Mouse (Mus musculus): ENCODE measurements around the gene Prr23a2. TPM values are rescaled to one million over a fixed set of nuclear protein-coding genes. Genes with fewer than 3 reads are reported as not detected.

Prr23a2 gene
- polyA plus RNA-seq, 1 experiment from 2014 or later, result not detected

DNA sequence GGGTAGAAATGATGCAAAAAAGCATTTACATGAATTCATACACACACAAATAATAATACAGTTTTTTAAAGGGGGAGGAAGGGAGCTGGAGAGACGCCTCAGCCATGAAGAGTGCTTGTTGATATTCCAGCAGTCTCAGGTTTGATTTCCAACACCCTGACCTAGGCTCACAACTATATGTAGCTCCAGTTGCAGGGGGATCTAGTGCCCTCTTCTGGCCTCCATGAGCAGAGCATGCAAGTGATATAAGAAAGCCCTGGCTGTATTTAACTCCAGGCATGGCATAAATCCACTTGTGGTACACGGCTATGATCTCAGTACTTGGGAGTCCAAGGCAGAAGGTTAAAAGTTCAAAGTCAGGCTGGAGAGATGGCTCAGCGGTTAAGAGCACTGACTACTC lies 7.2 kb downstream of the Prr23a2 start:
- no peaks in the 10 kb centered on the region for H3K36me3 ChIP-seq
- H3K4me2 ChIP-seq (replicated peaks), result no peak overlapping the region
- no peaks in the 10 kb centered on the region for H3K9me3 ChIP-seq (replicated peaks)
- peaks cover 9% of the 10 kb centered on the region; the same call in 1 of the 2 replicates for H3K27me3 ChIP-seq
- H3K4me1 ChIP-seq, result no peaks in the 10 kb centered on the region
- WGBS, result 77% methylated on average over 3 of the region's 3 CpGs
- H3K9ac ChIP-seq, result no peak overlapping the region
- no peak for ATAC-seq (ENCODE audit: low FRiP score)
- no peak overlapping the region for H3K27ac ChIP-seq
- no peak overlapping the region for H3K4me3 ChIP-seq

DNA sequence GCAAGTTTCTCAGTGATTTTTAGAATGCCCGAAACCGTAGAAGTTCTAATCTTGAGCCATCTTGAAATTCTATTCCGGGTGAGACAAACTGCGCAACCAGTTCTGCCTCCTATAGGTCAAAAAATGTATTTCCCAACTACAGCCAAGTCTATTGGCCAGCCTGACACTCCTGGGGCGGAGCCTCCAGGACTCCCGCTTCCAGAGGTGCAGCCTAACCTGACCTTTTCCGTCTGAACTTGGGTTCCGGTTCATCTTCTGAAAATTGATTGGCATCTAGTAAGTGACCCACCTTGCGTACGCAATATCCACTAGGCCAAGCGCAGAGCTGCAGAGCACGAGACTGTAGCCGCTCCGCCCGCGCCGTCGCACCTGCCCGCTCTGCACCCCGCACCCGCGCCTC lies 8.3 kb downstream of the Prr23a2 start, which contains the start of gene Prr23a3:
TSS of gene Prr23a3 (plus strand) at position 197 of the 400 bp plus-strand sequence.
- H3K9ac ChIP-seq, result no peak within 1 kb of the TSS
- ATAC-seq (ENCODE audit: low FRiP score), result no peak
- WGBS, result 50% methylated on average over 22 of the region's 22 CpGs
- no peak within 1 kb of the TSS for H3K27ac ChIP-seq
- no peaks in the 10 kb centered on the region for H3K36me3 ChIP-seq
- no peaks in the 10 kb centered on the region for H3K4me1 ChIP-seq
- H3K27me3 ChIP-seq, result peaks cover 9% of the 10 kb centered on the region; the same call in 1 of the 2 replicates
- peak within 1 kb of the TSS; percentile 9; the same call in 1 of the 2 replicates for H3K4me2 ChIP-seq (replicated peaks)
- no peaks in the 10 kb centered on the region for H3K9me3 ChIP-seq (replicated peaks)
- no peak within 1 kb of the TSS for H3K4me3 ChIP-seq

DNA sequence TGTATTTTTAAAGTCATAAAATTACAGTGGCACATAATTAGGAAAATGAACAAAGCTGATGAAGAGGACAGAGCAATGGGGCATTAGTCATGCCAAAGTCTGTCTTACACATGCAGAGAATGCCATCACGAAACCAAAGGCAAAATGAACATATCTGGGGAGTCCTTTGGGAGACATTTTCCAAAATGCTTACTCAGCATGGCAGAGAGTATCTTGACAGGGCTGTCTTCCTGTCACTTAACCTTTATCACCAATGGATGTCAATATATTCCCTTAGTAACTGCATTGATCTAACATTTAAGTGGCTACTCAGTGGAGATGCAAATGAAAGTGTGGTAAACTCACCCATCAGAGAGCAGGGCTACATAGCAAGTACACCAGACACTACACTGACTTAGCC lies 45.2 kb downstream of the Prr23a2 start:
- Histone ChIP-seq H3K9ac (no peak overlapping the region), H3K27me3 (no peaks in the 10 kb centered on the region), H3K27ac (no peak overlapping the region), H3K4me3 (no peak overlapping the region), H3K9me3 (replicated peaks) (peaks cover 12% of the 10 kb centered on the region), H3K4me1 (no peaks in the 10 kb centered on the region), H3K36me3 (no peaks in the 10 kb centered on the region), H3K4me2 (replicated peaks) (no peak overlapping the region)
- ATAC-seq (ENCODE audit: low FRiP score), result no peak
- 89% methylated on average over 1 of the region's 1 CpGs for WGBS

DNA sequence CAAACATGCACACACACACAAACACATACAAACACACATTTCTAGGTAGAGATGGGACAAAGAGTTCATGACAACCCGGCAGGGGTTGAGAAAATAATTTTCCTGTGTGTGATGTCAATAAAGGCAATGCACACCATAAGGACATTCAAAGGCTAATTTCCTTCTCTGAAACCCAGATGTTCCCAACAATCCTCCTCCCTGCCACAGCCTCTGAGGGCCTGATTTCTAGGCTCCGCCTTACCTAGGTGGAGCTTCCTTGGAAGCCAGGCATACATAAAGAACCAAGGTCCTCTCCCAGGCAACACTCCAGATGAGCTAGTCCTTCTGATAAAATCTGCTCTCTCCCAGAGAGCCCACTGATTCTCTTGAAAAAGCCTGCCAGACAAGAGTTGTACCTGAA lies 46.5 kb downstream of the Prr23a2 start, which contains the start of gene 7420426K07Rik:
TSS of gene 7420426K07Rik (plus strand) at position 301 of the 400 bp plus-strand sequence.
- no peaks in the 10 kb centered on the region for H3K27me3 ChIP-seq
- no peaks in the 10 kb centered on the region for H3K36me3 ChIP-seq
- no peaks in the 10 kb centered on the region for H3K4me1 ChIP-seq
- H3K4me3 ChIP-seq, result no peak within 1 kb of the TSS
- H3K27ac ChIP-seq, result no peak within 1 kb of the TSS
- no peak within 1 kb of the TSS for H3K9ac ChIP-seq
- no peak for ATAC-seq (ENCODE audit: low FRiP score)
- no peaks in the 10 kb centered on the region for H3K9me3 ChIP-seq (replicated peaks)
- 96% methylated on average over 2 of the region's 2 CpGs for WGBS
- H3K4me2 ChIP-seq (replicated peaks), result no peak within 1 kb of the TSS

Other genes with a start within 250 kb of the Prr23a2 start
- not detected in 2 replicates for gene Prr23a1, start 14.0 kb upstream of the Prr23a2 start, polyA plus RNA-seq (2016; fragmentation: Nextera tagmentation; extraction: Ambion mirVana)
- not detected in 2 replicates for gene Prr23a3, start 8.3 kb downstream of the Prr23a2 start, polyA plus RNA-seq (2016; fragmentation: Nextera tagmentation; extraction: Ambion mirVana)
- not detected in 2 replicates for gene 7420426K07Rik, start 46.6 kb downstream of the Prr23a2 start, polyA plus RNA-seq (2016; fragmentation: Nextera tagmentation; extraction: Ambion mirVana)
- gene Foxl2, start 98.8 kb downstream of the Prr23a2 start, polyA plus RNA-seq (2016; fragmentation: Nextera tagmentation; extraction: Ambion mirVana), result 1.6 and 2.0 TPM in 2 replicates
- 85.8 and 87.1 TPM in 2 replicates for gene Faim, start 129.9 kb downstream of the Prr23a2 start, polyA plus RNA-seq (2016; fragmentation: Nextera tagmentation; extraction: Ambion mirVana)
- gene Gm1123, start 179.2 kb downstream of the Prr23a2 start, polyA plus RNA-seq (2016; fragmentation: Nextera tagmentation; extraction: Ambion mirVana), result not detected in 2 replicates

Data from hindbrain, embryonic 12.5 days (tissue).